Mouse (Mus musculus) embryonic facial prominence, embryonic 12.5 days (tissue): ENCODE data around the gene Pttg1ip. TPM values are rescaled to one million over a fixed set of nuclear protein-coding genes. Genes with fewer than 3 reads are reported as not detected.

Experiments used
- ATAC-seq: fragments of 200-750 bp; cut with Nextera tagmentation; 2 replicates; pipeline ENCODE4 v1.8.0; 2017; ENCODE audit not compliant: insufficient number of reproducible peaks, insufficient read depth, low FRiP score, low TSS enrichment
- H3K27ac ChIP-seq: fragments of 300-500 bp; sonication (generic); 2 replicates; pipeline ENCODE4 v1.5.1; 2016; ENCODE audit warnings: mild to moderate bottlenecking
- H3K27me3 ChIP-seq: fragments of 300-500 bp; sonication (generic); 2 replicates; pipeline ENCODE4 v1.6.1; 2016; ENCODE audit warnings: mild to moderate bottlenecking, moderate library complexity
- H3K36me3 ChIP-seq: fragments of 300-500 bp; sonication (generic); 2 replicates; pipeline ENCODE4 v1.6.1; 2016; ENCODE audit warnings: mild to moderate bottlenecking
- H3K4me1 ChIP-seq: fragments of 300-500 bp; sonication (generic); 2 replicates; pipeline ENCODE4 v1.6.1; 2016
- H3K4me2 ChIP-seq: fragments of 300-500 bp; sonication (generic); replicated peaks from 2 replicates; pipeline ENCODE4 v1.6.1; 2016; ENCODE audit warnings: mild to moderate bottlenecking, moderate library complexity
- H3K4me3 ChIP-seq: fragments of 300-500 bp; sonication (generic); 2 replicates; pipeline ENCODE4 v1.5.1; 2016; ENCODE audit warnings: mild to moderate bottlenecking
- H3K9ac ChIP-seq: fragments of 300-500 bp; sonication (generic); 2 replicates; pipeline ENCODE4 v1.6.1; 2016; ENCODE audit warnings: mild to moderate bottlenecking, moderate library complexity
- H3K9me3 ChIP-seq: fragments of 300-500 bp; sonication (generic); 2 replicates; pipeline ENCODE4 v1.6.1; 2016; ENCODE audit warnings: mild to moderate bottlenecking, moderate library complexity
- WGBS: fragments of 180-500 bp; shearing (Covaris S2); methylation state at CpG from one replicate; pipeline ENCODE4 v1.1.7; 2016; 5-methylcytosine and 5-hydroxymethylcytosine counted together
- polyA plus RNA-seq: library from polyadenylated mRNA; unstranded; fragments of >200 nt; fragmentation: Nextera tagmentation; extraction: Ambion mirVana; gene quantifications from 2 replicates; pipeline ENCODE4 v1.2.1, GENCODE M21; 2016

Pttg1ip gene
- 92.5 and 94.4 TPM in 2 replicates for polyA plus RNA-seq

GRCm38 (mm10) chr10:77581408-77582284 is at the start of gene Pttg1ip:
Gene Pttg1ip (plus strand): TSS chr10:77581720.
- Histone ChIP-seq H3K4me1 (peaks cover 23% of the 10 kb centered on the region), H3K4me2 (peak within 1 kb of the TSS; percentile 77), H3K4me3 (peak within 1 kb of the TSS; percentile 81), H3K9me3 (no peaks in the 10 kb centered on the region), H3K9ac (peak within 1 kb of the TSS; percentile 85), H3K27ac (peak within 1 kb of the TSS; percentile 90), H3K36me3 (peaks cover under 1% of the 10 kb centered on the region; the same call in 1 of the 2 replicates), H3K27me3 (no peaks in the 10 kb centered on the region)
- WGBS, result under 1% methylated on average over 64 of the region's 64 CpGs
- peak; percentile 97 for ATAC-seq

- ATAC-seq, result no peak
- H3K4me1 ChIP-seq, result 0 out of 2 replicates have a peak, but pooled peaks cover 3% of the 10 kb centered on the region
- no peak overlapping the region for H3K4me2 ChIP-seq
- H3K36me3 ChIP-seq, result no peaks in the 10 kb centered on the region
- WGBS, result 80% methylated on average over 1 of the region's 1 CpGs
- no peaks in the 10 kb centered on the region for H3K27me3 ChIP-seq
- H3K4me3 ChIP-seq, result no peak overlapping the region
- no peaks in the 10 kb centered on the region for H3K9me3 ChIP-seq
- H3K9ac ChIP-seq, result no peak overlapping the region
- no peak overlapping the region for H3K27ac ChIP-seq
These were observed 49.5 kb upstream of the Pttg1ip start for GRCm38 (mm10) chr10:77532020-77532413.

GRCm38 (mm10) chr10:77536727-77537126 is 44.8 kb upstream of the Pttg1ip start:
- 76% methylated on average over 8 of the region's 8 CpGs for WGBS

GRCm38 (mm10) chr10:77537215-77538209 is 44.0 kb upstream of the Pttg1ip start:
- no peaks in the 10 kb centered on the region for H3K27me3 ChIP-seq
- H3K9me3 ChIP-seq, result no peaks in the 10 kb centered on the region
- H3K4me1 ChIP-seq, result no peaks in the 10 kb centered on the region
- no peak for ATAC-seq
- no peaks in the 10 kb centered on the region for H3K36me3 ChIP-seq
- no peak overlapping the region for H3K9ac ChIP-seq
- H3K4me3 ChIP-seq, result no peak overlapping the region
- no peak overlapping the region for H3K27ac ChIP-seq
- WGBS, result 79% methylated on average over 11 of the region's 11 CpGs
- H3K4me2 ChIP-seq, result no peak overlapping the region

More at GRCm38 (mm10) chr10:77536727-77537126, 44.8 kb upstream of the Pttg1ip start:
- no peaks in the 10 kb centered on the region for H3K27me3 ChIP-seq
- H3K9ac ChIP-seq, result no peak overlapping the region
- no peaks in the 10 kb centered on the region for H3K4me1 ChIP-seq
- H3K9me3 ChIP-seq, result no peaks in the 10 kb centered on the region
- H3K4me3 ChIP-seq, result no peak overlapping the region
- H3K4me2 ChIP-seq, result no peak overlapping the region
- no peaks in the 10 kb centered on the region for H3K36me3 ChIP-seq
- no peak for ATAC-seq
- H3K27ac ChIP-seq, result no peak overlapping the region

- H3K4me1 ChIP-seq, result no peaks in the 10 kb centered on the region
- H3K4me2 ChIP-seq, result no peak overlapping the region
- no peaks in the 10 kb centered on the region for H3K36me3 ChIP-seq
- H3K27ac ChIP-seq, result no peak overlapping the region
- H3K9me3 ChIP-seq, result no peaks in the 10 kb centered on the region
- WGBS, result 84% methylated on average over 7 of the region's 7 CpGs
- no peak for ATAC-seq
- H3K4me3 ChIP-seq, result no peak overlapping the region
- no peak overlapping the region for H3K9ac ChIP-seq
- H3K27me3 ChIP-seq, result no peaks in the 10 kb centered on the region
These were observed 42.1 kb upstream of the Pttg1ip start for GRCm38 (mm10) chr10:77539320-77539945.

- WGBS, result 83% methylated on average over 4 of the region's 4 CpGs
- Histone ChIP-seq H3K4me2 (no peak overlapping the region), H3K4me1 (no peaks in the 10 kb centered on the region), H3K9me3 (no peaks in the 10 kb centered on the region), H3K27ac (no peak overlapping the region), H3K27me3 (no peaks in the 10 kb centered on the region), H3K36me3 (no peaks in the 10 kb centered on the region), H3K4me3 (no peak overlapping the region), H3K9ac (no peak overlapping the region)
- no peak for ATAC-seq
These were observed 40.9 kb upstream of the Pttg1ip start for GRCm38 (mm10) chr10:77540576-77541102.

GRCm38 (mm10) chr10:77541864-77542666 is 39.5 kb upstream of the Pttg1ip start:
- H3K27ac ChIP-seq, result no peak overlapping the region
- no peaks in the 10 kb centered on the region for H3K4me1 ChIP-seq
- H3K9ac ChIP-seq, result no peak overlapping the region
- WGBS, result 78% methylated on average over 10 of the region's 10 CpGs
- no peaks in the 10 kb centered on the region for H3K9me3 ChIP-seq
- no peak for ATAC-seq
- no peak overlapping the region for H3K4me3 ChIP-seq
- no peaks in the 10 kb centered on the region for H3K36me3 ChIP-seq
- no peaks in the 10 kb centered on the region for H3K27me3 ChIP-seq
- no peak overlapping the region for H3K4me2 ChIP-seq

- no peak overlapping the region for H3K9ac ChIP-seq
- H3K4me1 ChIP-seq, result no peaks in the 10 kb centered on the region
- H3K4me3 ChIP-seq, result no peak overlapping the region
- no peaks in the 10 kb centered on the region for H3K9me3 ChIP-seq
- no peak overlapping the region for H3K4me2 ChIP-seq
- WGBS, result 46% methylated on average over 7 of the region's 7 CpGs
- no peak for ATAC-seq
- H3K27me3 ChIP-seq, result no peaks in the 10 kb centered on the region
- H3K36me3 ChIP-seq, result no peaks in the 10 kb centered on the region
- no peak overlapping the region for H3K27ac ChIP-seq
These were observed 38.3 kb upstream of the Pttg1ip start for GRCm38 (mm10) chr10:77543226-77543625.

GRCm38 (mm10) chr10:77544916-77545315 is 36.6 kb upstream of the Pttg1ip start:
- no peak overlapping the region for H3K4me2 ChIP-seq
- 80% methylated on average over 5 of the region's 5 CpGs for WGBS
- no peak for ATAC-seq
- no peaks in the 10 kb centered on the region for H3K36me3 ChIP-seq
- H3K27me3 ChIP-seq, result no peaks in the 10 kb centered on the region
- H3K4me1 ChIP-seq, result no peaks in the 10 kb centered on the region
- H3K4me3 ChIP-seq, result no peak overlapping the region
- no peaks in the 10 kb centered on the region for H3K9me3 ChIP-seq
- H3K27ac ChIP-seq, result no peak overlapping the region
- H3K9ac ChIP-seq, result no peak overlapping the region

GRCm38 (mm10) chr10:77548576-77548975 is 32.9 kb upstream of the Pttg1ip start:
- H3K27ac ChIP-seq, result no peak overlapping the region
- 85% methylated on average over 10 of the region's 10 CpGs for WGBS
- H3K4me3 ChIP-seq, result no peak overlapping the region
- 0 out of 2 replicates have a peak, but pooled peaks cover 3% of the 10 kb centered on the region for H3K4me1 ChIP-seq
- no peaks in the 10 kb centered on the region for H3K36me3 ChIP-seq
- H3K4me2 ChIP-seq, result no peak overlapping the region
- no peaks in the 10 kb centered on the region for H3K9me3 ChIP-seq
- no peaks in the 10 kb centered on the region for H3K27me3 ChIP-seq
- H3K9ac ChIP-seq, result no peak overlapping the region
- no peak for ATAC-seq
